Mouse (Mus musculus) midbrain, postnatal 0 days (tissue): ENCODE measurements around the gene Bnip1. TPM values are rescaled to one million over a fixed set of nuclear protein-coding genes. Genes with fewer than 3 reads are reported as not detected.
A peak's percentile ranks its signal among the peaks of the same experiment; 100 is the strongest.

Experiments
- ATAC-seq: fragments of 200-750 bp; cut with Nextera tagmentation; 2 replicates; pipeline ENCODE4 v1.8.0; 2017; ENCODE audit warnings: moderate number of reproducible peaks, mild to moderate bottlenecking, moderate TSS enrichment, moderate library complexity; ENCODE audit not compliant: low FRiP score
- DNase-seq: peaks from one replicate; pipeline ENCODE4 v3.0.0-alpha.2; 2015; ENCODE audit warnings: low spot score
- H3K27ac ChIP-seq: fragments of 300-500 bp; sonication (generic); 2 replicates; pipeline ENCODE4 v1.5.1; 2014; ENCODE audit warnings: low read depth, mild to moderate bottlenecking, low read length, mixed read lengths
- H3K27me3 ChIP-seq: fragments of 300-500 bp; sonication (generic); 2 replicates; pipeline ENCODE4 v1.6.1; 2014; ENCODE audit warnings: low read length, control low read depth, mixed read lengths; ENCODE audit not compliant: insufficient read depth
- H3K36me3 ChIP-seq: fragments of 300-500 bp; sonication (generic); 2 replicates; pipeline ENCODE4 v1.6.1; 2014; ENCODE audit warnings: low read length, control low read depth, mixed read lengths; ENCODE audit not compliant: insufficient read depth
- H3K4me1 ChIP-seq: fragments of 300-500 bp; sonication (generic); 2 replicates; pipeline ENCODE4 v1.6.1; 2014; ENCODE audit warnings: mild to moderate bottlenecking, control low read depth, antibody characterized with exemption, low read length, mixed read lengths; ENCODE audit not compliant: insufficient read depth
- H3K4me2 ChIP-seq: fragments of 300-500 bp; sonication (generic); 2 replicates; pipeline ENCODE4 v1.6.1; 2014; ENCODE audit warnings: low read depth, mild to moderate bottlenecking, low read length, mixed read lengths; ENCODE audit not compliant: poor library complexity, severe bottlenecking
- H3K4me3 ChIP-seq: fragments of 300-500 bp; sonication (generic); 2 replicates; pipeline ENCODE4 v1.5.1; 2014; ENCODE audit warnings: low read depth, mild to moderate bottlenecking, low read length, moderate library complexity
- H3K9ac ChIP-seq: fragments of 300-500 bp; sonication (generic); replicated peaks from 2 replicates; pipeline ENCODE4 v1.6.1; 2014; ENCODE audit warnings: mild to moderate bottlenecking, low read length, moderate library complexity, mixed read lengths; ENCODE audit not compliant: poor library complexity, severe bottlenecking
- H3K9me3 ChIP-seq: fragments of 300-500 bp; sonication (generic); 2 replicates; pipeline ENCODE4 v1.6.1; 2016; ENCODE audit warnings: low read length, control low read depth
- CTCF ChIP-seq: IDR thresholded peaks from 2 replicates; pipeline ENCODE4 v1.5.1; 2016; ENCODE audit warnings: antibody characterized with exemption, mild to moderate bottlenecking
- WGBS: fragments of 180-500 bp; shearing (Covaris S2); extraction: QIAGEN DNeasy Blood & Tissue Kit; methylation state at CpG from one replicate; pipeline ENCODE4 v1.1.7; 2014; 5-methylcytosine and 5-hydroxymethylcytosine counted together
- polyA plus RNA-seq: library from polyadenylated mRNA; unstranded; fragments of >200 nt; fragmentation: Nextera tagmentation; extraction: Ambion mirVana; gene quantifications from 2 replicates; pipeline ENCODE4 v1.2.1, GENCODE M21; 2015
- total RNA-seq: library from RNA; depleted of rRNA; stranded (reverse); fragments of >200 nt; gene quantifications from 2 replicates; pipeline ENCODE4 v1.2.3, GENCODE M21; 2014

The Bnip1 gene
- total and polyA plus RNA-seq, 2 experiments from 2014 or later = 53.7 to 56.8 TPM

GRCm38 (mm10) chr17:26781610-26782043 lies 761 bp downstream of the Bnip1 start:
- peak overlapping the region; percentile 74 for H3K9ac ChIP-seq
- DNase-seq = no peak
- H3K27me3 ChIP-seq = no peaks in the 10 kb centered on the region
- peaks cover 23% of the 10 kb centered on the region; the same call in 1 of the 2 replicates for H3K36me3 ChIP-seq
- H3K4me3 ChIP-seq = peak overlapping the region; percentile 70
- TF ChIP-seq CTCF = no peak
- H3K4me1 ChIP-seq = peaks cover 8% of the 10 kb centered on the region; the same call in 1 of the 2 replicates
- peak overlapping the region; percentile 86 for H3K4me2 ChIP-seq
- H3K9me3 ChIP-seq = no peaks in the 10 kb centered on the region
- H3K27ac ChIP-seq = peak overlapping the region; percentile 82; the same call in 1 of the 2 replicates
- ATAC-seq = no peak
- WGBS = 30% methylated on average over 5 of the region's 5 CpGs

DNA sequence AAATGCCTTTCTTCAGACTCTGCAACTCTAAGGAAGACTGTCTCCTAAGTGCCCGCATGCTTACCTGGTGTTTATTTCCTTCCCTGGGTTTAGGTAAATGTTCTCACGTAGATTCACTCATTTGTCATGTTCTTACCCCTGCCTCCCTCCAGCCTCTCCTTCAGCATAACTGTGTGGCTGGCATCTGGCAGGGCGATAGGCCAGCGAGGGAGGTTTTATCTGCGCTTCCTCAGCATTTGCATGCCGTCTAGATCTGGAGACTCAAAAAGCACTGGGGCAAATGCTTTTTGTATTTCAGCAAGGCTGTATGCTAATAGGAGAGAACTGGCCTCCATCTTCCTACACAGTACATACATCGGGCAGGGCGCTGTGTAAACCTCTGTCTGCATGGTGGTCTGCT lies 3.7 kb downstream of the Bnip1 start:
- Histone ChIP-seq H3K9ac (no peak overlapping the region), H3K4me1 (peaks cover 8% of the 10 kb centered on the region; the same call in 1 of the 2 replicates), H3K27me3 (no peaks in the 10 kb centered on the region), H3K27ac (no peak overlapping the region), H3K9me3 (no peaks in the 10 kb centered on the region), H3K4me2 (no peak overlapping the region), H3K36me3 (peaks cover 43% of the 10 kb centered on the region), H3K4me3 (no peak overlapping the region)
- 95% methylated on average over 8 of the region's 8 CpGs for WGBS
- no peak for TF ChIP-seq CTCF
- DNase-seq = no peak
- no peak for ATAC-seq

DNA sequence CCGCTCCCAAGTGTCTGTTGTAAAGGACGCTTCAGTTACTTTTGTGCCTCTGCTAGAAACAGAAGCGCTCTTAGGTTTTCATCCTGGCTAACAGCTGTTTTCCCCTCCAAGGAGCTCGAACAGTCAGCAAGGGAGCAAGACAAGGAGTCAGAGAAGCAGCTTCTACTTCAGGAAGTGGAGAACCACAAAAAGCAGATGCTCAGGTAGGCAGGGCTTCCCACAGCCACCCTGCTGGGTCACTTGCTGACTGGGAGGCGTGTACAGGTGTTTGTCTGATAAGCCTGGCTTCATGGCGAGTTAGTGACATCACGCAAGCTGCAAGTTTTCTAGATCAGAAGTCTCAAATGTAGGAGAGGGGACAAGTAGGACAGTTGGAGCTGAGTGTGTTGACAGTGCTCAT lies 5.7 kb downstream of the Bnip1 start:
- no peak for ATAC-seq
- no peak overlapping the region for H3K4me2 ChIP-seq
- H3K4me1 ChIP-seq = peaks cover 6% of the 10 kb centered on the region; the same call in 1 of the 2 replicates
- no peak for TF ChIP-seq CTCF
- peaks cover 61% of the 10 kb centered on the region for H3K36me3 ChIP-seq
- no peak overlapping the region for H3K4me3 ChIP-seq
- H3K27me3 ChIP-seq = no peaks in the 10 kb centered on the region
- DNase-seq = no peak
- H3K9ac ChIP-seq = no peak overlapping the region
- no peaks in the 10 kb centered on the region for H3K9me3 ChIP-seq
- WGBS = 93% methylated on average over 7 of the region's 7 CpGs
- no peak overlapping the region for H3K27ac ChIP-seq

- no peaks in the 10 kb centered on the region for H3K27me3 ChIP-seq
- H3K27ac ChIP-seq = no peak overlapping the region
- WGBS = 94% methylated on average over 8 of the region's 8 CpGs
- no peak for DNase-seq
- no peak overlapping the region for H3K4me3 ChIP-seq
- H3K9me3 ChIP-seq = no peaks in the 10 kb centered on the region
- H3K4me2 ChIP-seq = no peak overlapping the region
- no peak for TF ChIP-seq CTCF
- no peak for ATAC-seq
- H3K9ac ChIP-seq = no peak overlapping the region
- H3K4me1 ChIP-seq = no peaks in the 10 kb centered on the region
- peaks cover 72% of the 10 kb centered on the region for H3K36me3 ChIP-seq
These were observed 8.1 kb downstream of the Bnip1 start for GRCm38 (mm10) chr17:26788986-26789385.

- DNase-seq (no peak), ATAC-seq (no peak)
- no peak overlapping the region for H3K27ac ChIP-seq
- WGBS = 95% methylated on average over 8 of the region's 8 CpGs
- no peak overlapping the region for H3K4me3 ChIP-seq
- TF ChIP-seq CTCF = no peak
- no peak overlapping the region for H3K4me2 ChIP-seq
- H3K27me3 ChIP-seq = no peaks in the 10 kb centered on the region
- no peak overlapping the region for H3K9ac ChIP-seq
- no peaks in the 10 kb centered on the region for H3K9me3 ChIP-seq
- H3K36me3 ChIP-seq = peaks cover 65% of the 10 kb centered on the region
- no peaks in the 10 kb centered on the region for H3K4me1 ChIP-seq
These were observed 8.8 kb downstream of the Bnip1 start for GRCm38 (mm10) chr17:26789460-26790268.
